Mouse (Mus musculus): ENCODE data around the gene Cradd. TPM values are rescaled to one million over a fixed set of nuclear protein-coding genes. Genes with fewer than 3 reads are reported as not detected.

The Cradd gene
- polyA plus RNA-seq, 1 experiment from 2014 or later = 11.7 TPM

DNA sequence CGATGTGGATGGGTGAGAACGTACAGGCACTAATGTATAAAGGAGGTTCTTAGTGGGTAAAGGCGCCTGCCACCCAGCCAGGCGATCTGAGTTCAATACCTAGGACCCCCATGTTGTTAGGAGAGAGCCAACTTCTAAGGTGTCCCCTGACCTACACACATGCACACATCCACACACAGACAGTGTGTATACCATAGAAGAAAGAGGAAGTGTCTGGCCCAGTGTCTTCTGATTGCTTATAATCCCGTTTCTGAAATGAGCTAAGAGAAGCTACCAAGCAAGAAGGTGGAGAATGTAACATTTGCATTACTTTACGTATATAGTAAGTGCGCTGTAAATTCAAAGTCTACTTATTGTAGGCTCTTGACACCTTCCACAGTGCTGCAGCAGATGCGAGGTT is 122.4 kb downstream of the Cradd start:
- Histone ChIP-seq H3K36me3 (no peaks in the 10 kb centered on the region), H3K9me3 (no peaks in the 10 kb centered on the region), H3K27ac (no peak overlapping the region), H3K9ac (no peak overlapping the region), H3K4me1 (replicated peaks) (peaks cover 19% of the 10 kb centered on the region), H3K4me2 (no peak overlapping the region), H3K4me3 (no peak overlapping the region), H3K27me3 (no peaks in the 10 kb centered on the region)
- 92% methylated on average over 8 of the region's 8 CpGs for WGBS
- ATAC-seq (ENCODE audit: low FRiP score) = no peak

DNA sequence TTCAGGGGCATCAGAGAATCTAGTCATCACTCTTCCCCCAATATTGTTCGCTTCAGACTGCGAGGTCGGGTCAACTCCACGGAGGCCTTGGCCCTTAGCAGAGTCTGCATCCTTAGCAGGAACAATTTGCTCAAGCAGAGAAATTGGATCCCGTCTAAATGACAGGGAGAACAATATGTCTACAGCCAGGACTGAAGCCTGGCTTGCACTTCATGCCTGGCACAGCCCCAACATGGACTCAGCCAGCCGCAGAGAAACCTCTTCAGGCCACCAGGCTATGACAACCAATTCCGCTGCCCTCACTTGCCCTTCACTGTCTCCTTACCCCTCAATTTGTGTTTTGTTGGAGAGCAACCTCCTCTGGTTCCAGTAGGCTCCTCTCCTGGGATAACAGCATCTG is 123.6 kb downstream of the Cradd start:
- Histone ChIP-seq H3K36me3 (no peaks in the 10 kb centered on the region), H3K4me1 (replicated peaks) (peaks cover 19% of the 10 kb centered on the region), H3K4me2 (no peak overlapping the region), H3K9me3 (no peaks in the 10 kb centered on the region), H3K9ac (no peak overlapping the region), H3K27me3 (no peaks in the 10 kb centered on the region), H3K4me3 (no peak overlapping the region), H3K27ac (no peak overlapping the region)
- no peak for ATAC-seq (ENCODE audit: low FRiP score)
- WGBS = 44% methylated on average over 7 of the region's 7 CpGs

DNA sequence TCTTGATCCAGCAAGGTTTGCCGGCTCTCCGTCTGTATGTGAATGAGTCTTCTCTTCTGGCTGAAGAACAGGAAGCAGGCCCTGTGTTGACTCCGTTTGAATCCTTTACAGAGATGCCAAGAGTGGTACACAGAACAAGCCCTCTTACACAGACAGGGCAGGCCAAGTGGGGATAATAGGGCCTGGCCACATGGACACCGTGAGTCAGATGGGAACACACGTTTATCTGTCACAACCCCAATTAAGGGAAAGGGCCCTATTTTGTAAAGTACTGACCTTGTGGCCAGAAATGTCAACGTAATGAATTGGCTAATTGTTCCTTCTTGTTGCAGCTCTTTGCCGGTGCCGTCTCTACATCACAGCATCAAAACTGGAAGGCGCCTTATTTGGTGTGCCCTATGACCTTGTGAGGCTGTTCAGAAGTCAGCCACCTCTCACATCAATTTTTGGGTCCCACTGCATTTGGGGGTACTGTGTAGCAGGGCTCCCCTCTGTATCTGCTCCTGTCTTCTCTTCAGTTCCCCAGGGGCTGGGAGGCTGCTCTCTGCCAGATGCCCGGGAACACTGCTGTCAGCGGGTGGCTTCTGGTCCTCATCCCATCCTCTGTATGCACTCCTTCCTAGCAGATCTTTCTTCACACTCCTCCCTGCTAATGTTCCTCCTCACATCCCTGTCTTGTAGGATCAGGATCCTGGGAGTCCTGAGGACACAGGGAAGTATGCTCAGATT is 124.2 kb downstream of the Cradd start:
- no peak overlapping the region for H3K27ac ChIP-seq
- peaks cover 19% of the 10 kb centered on the region for H3K4me1 ChIP-seq (replicated peaks)
- no peaks in the 10 kb centered on the region for H3K9me3 ChIP-seq
- H3K4me2 ChIP-seq = no peak overlapping the region
- H3K36me3 ChIP-seq = no peaks in the 10 kb centered on the region
- 43% methylated on average over 11 of the region's 11 CpGs for WGBS
- no peak overlapping the region for H3K4me3 ChIP-seq
- H3K27me3 ChIP-seq = no peaks in the 10 kb centered on the region
- no peak overlapping the region for H3K9ac ChIP-seq
- ATAC-seq (ENCODE audit: low FRiP score) = no peak

DNA sequence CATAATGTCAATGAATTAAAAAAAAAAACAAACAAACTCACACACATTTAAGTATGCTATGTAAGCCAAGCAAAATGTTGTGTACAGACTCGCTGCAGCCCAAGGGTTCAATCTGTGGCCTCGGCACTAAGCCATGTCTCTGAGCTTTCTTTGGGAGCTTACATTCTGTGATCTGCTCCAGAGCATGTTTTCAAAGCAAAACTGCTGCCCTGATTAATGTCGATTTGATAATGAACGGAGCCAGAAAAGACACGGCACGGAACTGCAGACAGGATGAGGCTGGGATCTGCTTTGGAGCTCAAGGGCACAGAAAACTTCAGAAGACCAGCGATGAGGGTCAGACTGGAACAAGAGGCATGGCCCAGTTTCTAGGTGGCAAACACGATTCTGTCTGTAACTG is 126.6 kb downstream of the Cradd start:
- peaks cover 19% of the 10 kb centered on the region for H3K4me1 ChIP-seq (replicated peaks)
- ATAC-seq (ENCODE audit: low FRiP score) = no peak
- WGBS = 83% methylated on average over 8 of the region's 8 CpGs
- H3K9ac ChIP-seq = no peak overlapping the region
- H3K9me3 ChIP-seq = no peaks in the 10 kb centered on the region
- H3K4me3 ChIP-seq = no peak overlapping the region
- H3K27me3 ChIP-seq = no peaks in the 10 kb centered on the region
- no peaks in the 10 kb centered on the region for H3K36me3 ChIP-seq
- no peak overlapping the region for H3K4me2 ChIP-seq
- no peak overlapping the region for H3K27ac ChIP-seq

DNA sequence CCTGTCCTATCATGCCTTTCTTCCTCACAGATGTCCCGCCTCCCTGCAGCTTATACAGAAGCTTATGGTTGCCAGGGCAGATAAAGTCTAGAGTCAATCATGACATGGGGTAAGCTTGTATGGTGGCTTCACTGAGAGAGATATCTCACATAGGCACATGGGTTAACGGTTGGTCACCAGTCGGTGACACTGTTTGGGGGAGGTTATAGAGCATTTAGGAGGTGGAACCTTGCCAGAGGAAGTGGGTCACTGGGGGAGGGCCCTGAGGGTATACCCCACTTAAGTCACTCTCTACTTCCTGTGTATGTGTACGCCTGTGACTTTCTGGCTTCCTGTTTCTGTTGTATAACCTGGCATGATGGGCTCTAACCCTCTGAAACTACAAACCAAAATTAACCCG is 128.2 kb downstream of the Cradd start:
- 93% methylated on average over 5 of the region's 5 CpGs for WGBS
- H3K4me1 ChIP-seq (replicated peaks) = peaks cover 19% of the 10 kb centered on the region
- H3K4me3 ChIP-seq = no peak overlapping the region
- no peak overlapping the region for H3K27ac ChIP-seq
- H3K4me2 ChIP-seq = no peak overlapping the region
- no peak overlapping the region for H3K9ac ChIP-seq
- no peaks in the 10 kb centered on the region for H3K9me3 ChIP-seq
- H3K36me3 ChIP-seq = no peaks in the 10 kb centered on the region
- no peaks in the 10 kb centered on the region for H3K27me3 ChIP-seq
- no peak for ATAC-seq (ENCODE audit: low FRiP score)

DNA sequence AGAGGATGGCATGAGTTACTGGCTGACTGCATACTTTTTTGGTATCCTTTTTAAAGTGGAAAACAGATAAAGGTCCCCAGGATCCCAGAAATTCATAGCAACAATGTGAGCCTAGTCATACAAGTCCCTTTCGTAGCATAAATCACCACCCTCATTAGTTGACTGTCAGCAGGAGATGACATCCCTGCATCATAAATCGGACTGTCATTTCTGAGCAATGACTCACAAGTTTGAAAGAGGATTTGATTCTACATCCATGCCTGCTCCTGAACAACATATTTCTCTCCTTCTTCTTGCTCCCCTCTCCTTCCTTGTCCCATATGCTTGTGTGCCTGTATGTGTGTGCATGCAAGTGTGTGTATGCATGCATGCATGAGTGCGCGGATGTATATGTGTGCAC is 129.2 kb downstream of the Cradd start:
- H3K4me2 ChIP-seq = no peak overlapping the region
- H3K4me3 ChIP-seq = no peak overlapping the region
- no peak overlapping the region for H3K9ac ChIP-seq
- H3K36me3 ChIP-seq = no peaks in the 10 kb centered on the region
- H3K27ac ChIP-seq = no peak overlapping the region
- H3K27me3 ChIP-seq = no peaks in the 10 kb centered on the region
- peaks cover 14% of the 10 kb centered on the region for H3K4me1 ChIP-seq (replicated peaks)
- no peaks in the 10 kb centered on the region for H3K9me3 ChIP-seq
- WGBS = 95% methylated on average over 4 of the region's 4 CpGs
- ATAC-seq (ENCODE audit: low FRiP score) = no peak

DNA sequence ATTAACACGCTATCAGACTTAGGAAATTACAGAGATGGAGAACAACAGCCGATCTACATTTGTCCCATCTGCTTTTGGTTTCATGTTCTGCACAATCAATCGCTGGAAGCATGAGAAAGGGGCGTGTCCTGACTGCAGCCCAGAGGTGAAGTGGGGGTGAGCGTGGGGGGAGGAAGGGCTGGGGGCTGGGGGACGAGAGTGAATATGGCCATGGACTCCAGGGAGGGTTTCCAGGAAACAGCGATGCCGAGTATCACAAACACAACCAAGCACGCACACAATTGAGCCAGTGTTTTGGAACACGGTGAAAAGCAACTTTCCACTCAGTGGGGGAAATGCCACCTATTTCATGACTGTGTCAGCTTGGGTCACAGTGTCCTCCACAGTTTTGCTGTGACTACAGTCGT is 130.1 kb downstream of the Cradd start:
- Histone ChIP-seq H3K4me1 (replicated peaks) (peaks cover 5% of the 10 kb centered on the region), H3K9me3 (no peaks in the 10 kb centered on the region), H3K27me3 (no peaks in the 10 kb centered on the region), H3K4me2 (no peak overlapping the region), H3K4me3 (no peak overlapping the region), H3K27ac (no peak overlapping the region), H3K36me3 (no peaks in the 10 kb centered on the region), H3K9ac (no peak overlapping the region)
- ATAC-seq (ENCODE audit: low FRiP score) = no peak
- 66% methylated on average over 11 of the region's 11 CpGs for WGBS

DNA sequence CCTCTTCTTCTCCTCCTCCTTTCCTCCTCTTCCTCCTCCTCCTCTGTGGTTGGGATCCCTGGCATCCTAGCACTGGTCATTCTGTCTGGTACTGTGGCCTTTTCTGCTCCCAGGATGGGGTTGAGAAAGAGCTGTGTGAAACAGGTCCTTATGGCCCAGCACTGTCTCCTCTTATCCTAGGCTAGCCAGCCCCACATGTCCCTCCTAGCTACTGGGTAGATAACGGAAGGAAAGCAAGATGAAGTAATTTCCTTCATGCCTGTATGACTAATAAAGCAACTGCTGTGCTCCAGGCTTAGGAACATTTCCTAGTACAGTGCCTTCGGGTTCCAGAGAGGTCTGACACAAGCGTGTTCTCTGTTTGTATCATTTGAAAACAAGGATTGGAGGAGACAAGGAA is 132.1 kb downstream of the Cradd start:
- H3K27ac ChIP-seq = no peak overlapping the region
- H3K36me3 ChIP-seq = no peaks in the 10 kb centered on the region; the same call in 1 of the 2 replicates
- no peak overlapping the region for H3K4me3 ChIP-seq
- peaks cover 4% of the 10 kb centered on the region; the same call in 1 of the 2 replicates for H3K4me1 ChIP-seq (replicated peaks)
- WGBS = 78% methylated on average over 3 of the region's 3 CpGs
- H3K9me3 ChIP-seq = no peaks in the 10 kb centered on the region
- H3K9ac ChIP-seq = no peak overlapping the region
- H3K27me3 ChIP-seq = no peaks in the 10 kb centered on the region
- H3K4me2 ChIP-seq = no peak overlapping the region
- no peak for ATAC-seq (ENCODE audit: low FRiP score)

DNA sequence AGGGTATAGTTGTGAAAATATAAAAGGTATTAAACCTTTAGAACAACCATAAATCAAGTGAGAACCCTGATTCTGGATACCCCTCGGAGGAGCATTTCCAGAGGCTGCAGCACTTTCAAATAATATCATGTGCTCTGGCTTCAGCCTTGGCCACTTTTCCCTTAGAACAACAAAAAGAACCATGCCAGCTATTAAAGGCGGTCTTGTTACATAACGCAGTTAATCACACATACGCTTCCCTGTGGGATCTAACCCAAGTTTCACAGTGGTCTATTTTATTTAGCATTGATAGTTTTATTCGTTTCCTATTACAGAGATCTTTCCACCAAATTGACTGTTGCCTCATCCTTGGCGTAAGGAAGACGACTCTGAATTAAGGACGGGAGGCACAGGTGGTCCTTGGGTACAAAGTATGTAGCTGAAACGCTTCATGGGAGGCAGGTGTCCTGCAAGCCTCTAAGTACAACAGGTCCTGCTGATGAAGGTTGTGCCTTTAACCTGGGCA is 132.7 kb downstream of the Cradd start:
- no peak overlapping the region for H3K27ac ChIP-seq
- no peaks in the 10 kb centered on the region for H3K27me3 ChIP-seq
- WGBS = 94% methylated on average over 9 of the region's 9 CpGs
- H3K4me2 ChIP-seq = no peak overlapping the region
- H3K9ac ChIP-seq = no peak overlapping the region
- ATAC-seq (ENCODE audit: low FRiP score) = no peak
- no peak overlapping the region for H3K4me3 ChIP-seq
- peaks cover 4% of the 10 kb centered on the region; the same call in 1 of the 2 replicates for H3K4me1 ChIP-seq (replicated peaks)
- H3K36me3 ChIP-seq = no peaks in the 10 kb centered on the region; the same call in 1 of the 2 replicates
- H3K9me3 ChIP-seq = no peaks in the 10 kb centered on the region

DNA sequence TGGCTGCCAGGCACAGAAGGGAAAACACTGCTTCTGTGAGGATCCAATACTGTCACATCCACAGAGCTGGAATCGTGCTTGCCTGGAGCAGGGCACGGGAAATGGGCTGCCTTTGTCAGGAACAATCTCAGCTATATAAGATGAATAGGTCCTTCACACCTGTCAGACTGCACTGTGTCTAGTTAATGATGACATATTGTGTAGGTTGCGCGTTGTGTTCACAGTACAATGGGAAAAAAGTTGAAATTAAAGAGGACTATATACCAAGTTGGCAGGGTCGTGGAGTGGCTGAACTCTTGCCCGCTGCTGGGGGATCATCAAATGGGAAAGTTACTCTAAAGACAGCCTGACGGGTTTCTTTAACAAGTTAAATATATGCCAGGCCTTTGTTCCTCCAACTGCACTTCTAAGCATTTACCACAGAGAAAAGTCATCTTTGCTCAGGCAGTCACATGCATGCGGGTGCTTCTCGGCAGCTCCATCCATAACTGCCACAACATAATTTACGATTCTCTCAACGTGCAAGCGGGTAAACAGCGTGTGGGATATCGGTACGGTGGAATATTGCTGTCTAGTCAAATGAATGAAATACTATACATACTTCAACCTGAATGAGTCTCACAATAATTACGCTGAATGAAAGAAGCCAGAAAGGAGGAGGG is 134.3 kb downstream of the Cradd start:
- 0 out of 2 replicates have a peak, but pooled peaks have one; percentile 39 for ATAC-seq (ENCODE audit: low FRiP score)

DNA sequence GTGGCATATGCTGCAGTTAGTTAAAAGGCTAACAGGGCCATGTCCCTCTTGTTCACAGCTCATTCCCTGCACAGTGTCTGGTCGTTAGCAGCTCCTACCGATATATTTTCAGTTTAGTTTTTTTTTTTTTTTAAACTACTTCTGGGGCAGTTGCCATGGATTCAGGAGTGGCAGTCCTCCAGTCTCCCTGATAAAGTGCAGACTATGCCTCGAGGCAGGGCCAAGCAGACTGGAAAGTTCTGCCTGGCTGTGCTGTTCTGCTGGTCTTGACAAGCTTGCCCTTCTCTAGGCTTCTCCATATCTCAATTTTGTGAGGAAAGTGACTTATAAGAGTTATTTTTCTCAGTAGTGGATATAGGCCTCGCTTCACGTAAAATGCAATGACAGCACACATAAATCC is 139.7 kb downstream of the Cradd start:
- H3K9ac ChIP-seq = no peak overlapping the region
- WGBS = 78% methylated on average over 5 of the region's 5 CpGs
- H3K27ac ChIP-seq = no peak overlapping the region
- H3K4me1 ChIP-seq (replicated peaks) = peaks cover 20% of the 10 kb centered on the region
- no peaks in the 10 kb centered on the region for H3K27me3 ChIP-seq
- H3K4me2 ChIP-seq = no peak overlapping the region
- no peaks in the 10 kb centered on the region; the same call in 1 of the 2 replicates for H3K36me3 ChIP-seq
- no peak overlapping the region for H3K4me3 ChIP-seq
- ATAC-seq (ENCODE audit: low FRiP score) = no peak
- no peaks in the 10 kb centered on the region for H3K9me3 ChIP-seq

More for the DNA sequence above, 134.3 kb downstream of the Cradd start:
- 41% methylated on average over 16 of the region's 16 CpGs for WGBS
- Histone ChIP-seq H3K9ac (no peak overlapping the region), H3K9me3 (no peaks in the 10 kb centered on the region), H3K27me3 (no peaks in the 10 kb centered on the region), H3K4me1 (replicated peaks) (peaks cover 4% of the 10 kb centered on the region), H3K27ac (peak overlapping the region; percentile 49), H3K36me3 (no peaks in the 10 kb centered on the region; the same call in 1 of the 2 replicates), H3K4me2 (0 out of 2 replicates have a peak overlapping the region, but pooled peaks have one; percentile 7), H3K4me3 (no peak overlapping the region)

DNA sequence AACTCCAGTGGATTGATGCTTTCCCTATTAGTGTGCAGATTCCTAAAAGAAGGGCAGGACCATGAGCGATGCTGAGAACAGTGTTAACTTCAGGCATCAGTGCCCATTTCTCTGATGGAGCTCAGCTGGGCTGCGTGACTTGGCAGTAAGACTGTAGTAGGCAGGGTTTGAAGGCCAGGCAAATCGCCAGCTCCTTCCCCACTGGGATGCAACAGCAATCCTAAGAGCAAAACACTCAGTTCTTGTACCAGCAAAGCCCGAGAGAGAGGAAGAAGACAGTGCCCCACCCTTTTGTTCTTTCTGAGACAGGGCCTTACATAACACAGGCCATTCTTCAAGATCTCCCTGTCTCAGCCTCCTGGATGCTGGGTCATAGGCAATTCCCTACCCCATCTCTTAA is 140.9 kb downstream of the Cradd start:
- Histone ChIP-seq H3K4me1 (replicated peaks) (peaks cover 20% of the 10 kb centered on the region), H3K9ac (no peak overlapping the region), H3K27me3 (no peaks in the 10 kb centered on the region), H3K27ac (no peak overlapping the region), H3K4me2 (no peak overlapping the region), H3K9me3 (no peaks in the 10 kb centered on the region), H3K4me3 (no peak overlapping the region), H3K36me3 (no peaks in the 10 kb centered on the region)
- WGBS = 55% methylated on average over 4 of the region's 4 CpGs
- ATAC-seq (ENCODE audit: low FRiP score) = no peak; the same call in 1 of the 2 replicates
